23 mouse cellular contexts compared by ENCODE assay signal in genomic region chr4:32281306-32281705, GRCm38 (mm10). TPM values are rescaled to one million over a fixed set of nuclear protein-coding genes. Genes with fewer than 3 reads are reported as not detected.
DNase-seq lines count a peak whose midpoint lies in the region; ATAC-seq and TF ChIP-seq lines count a peak whose summit lies in the region.
"Had no signal": no experiment of that assay in that cellular context is flagged by ENCODE, and none has a peak within 500 bp of the region (broad histone marks: within the 10 kb centered on the region; RNA-seq: fewer than 3 reads in every experiment).

No protein-coding gene starts in this region.

- no peak for TF ChIP-seq POLR2A in spleen, adult 2 months (IDR thresholded peaks at IDR 0.05; ENCODE audit: low read depth, low read length)

- H3K4me3 ChIP-seq in spleen, adult 2 months (ENCODE audit: extremely low read depth, insufficient read depth, insufficient read length): peak overlapping the region; percentile 22
- no peak overlapping the region for H3K4me3 ChIP-seq in midbrain, embryonic 15.5 days
- H3K4me3 ChIP-seq: forebrain, embryonic 13.5 days; intestine, embryonic 15.5 days; liver, embryonic 12.5 days; midbrain, embryonic 13.5 days had no signal

- no peak overlapping the region for H3K9ac ChIP-seq in midbrain, embryonic 15.5 days
- H3K9ac ChIP-seq: forebrain, embryonic 13.5 days; intestine, embryonic 15.5 days; liver, embryonic 12.5 days; liver, postnatal 0 days; midbrain, embryonic 13.5 days had no signal

- no peak overlapping the region for H3K4me2 ChIP-seq in midbrain, embryonic 15.5 days
- H3K4me2 ChIP-seq: forebrain, embryonic 13.5 days; intestine, embryonic 15.5 days; liver, embryonic 12.5 days; midbrain, embryonic 13.5 days had no signal

- TF ChIP-seq CTCF in spleen, adult 2 months (IDR thresholded peaks at IDR 0.05; ENCODE audit: extremely low read depth, insufficient read depth, insufficient read length, insufficient replicate concordance): no peak

- no peaks in the 10 kb centered on the region for H3K27me3 ChIP-seq in spleen, adult 2 months (ENCODE audit: control insufficient read depth, insufficient read depth, low read length)
- no peaks in the 10 kb centered on the region for H3K27me3 ChIP-seq in midbrain, embryonic 15.5 days (replicated peaks)
- H3K27me3 ChIP-seq: forebrain, embryonic 13.5 days; intestine, embryonic 15.5 days; liver, embryonic 12.5 days; midbrain, embryonic 13.5 days; Patski had no signal

- peak; percentile 36 for ATAC-seq in CD4-positive, CD25-positive, alpha-beta regulatory T cell, adult 4 months
- 0 out of 2 replicates have a peak, but pooled peaks have one; percentile 16 for ATAC-seq in common myeloid progenitor, adult 5-6 weeks (replicated peaks; ENCODE audit: low read depth, poor library complexity, severe bottlenecking)
- no peak for ATAC-seq in midbrain, embryonic 15.5 days (replicated peaks)
- ATAC-seq: forebrain, embryonic 13.5 days; hindbrain, embryonic 16.5 days; intestine, embryonic 15.5 days; liver, embryonic 12.5 days; liver, postnatal 0 days; midbrain, embryonic 13.5 days; Patski had no signal

- H3K9me3 ChIP-seq in midbrain, embryonic 15.5 days: no peaks in the 10 kb centered on the region
- H3K9me3 ChIP-seq: forebrain, embryonic 13.5 days; intestine, embryonic 15.5 days; liver, embryonic 12.5 days; midbrain, embryonic 13.5 days had no signal

- no peak for DNase-seq in spleen, adult 2 months (ENCODE audit: low read depth in 1 of 2, low spot score in 2 of 2)
- no peak for DNase-seq in spleen, postnatal 14 days (ENCODE audit: low spot score in 2 of 2)
- DNase-seq in naive thymus-derived CD4-positive, alpha-beta T cell, adult 2 months (ENCODE audit: low read depth): peak; percentile 54
- no peak for DNase-seq in layer of hippocampus, postnatal 10 days (ENCODE audit: low spot score in 2 of 2)
- DNase-seq: adrenal gland, postnatal 36 days; cerebellum, adult 2 months; cerebellum, postnatal 14 days; gastrocnemius, postnatal 14 days; kidney, adult 2 months; liver, postnatal 0 days; lung, postnatal 4 days; right cerebral cortex, postnatal 25 days had no signal

- peak overlapping the region; percentile 66 for H3K27ac ChIP-seq in spleen, adult 2 months (ENCODE audit: insufficient read depth, low read length)
- no peak overlapping the region for H3K27ac ChIP-seq in midbrain, embryonic 15.5 days
- H3K27ac ChIP-seq: forebrain, embryonic 13.5 days; intestine, embryonic 15.5 days; kidney, postnatal 0 days; liver, embryonic 12.5 days; midbrain, embryonic 13.5 days had no signal

- 39% methylated on average over 6 of the region's 6 CpGs for WGBS in spleen, adult 2 months
- 82% methylated on average over 6 of the region's 6 CpGs for WGBS in midbrain, embryonic 15.5 days

- H3K36me3 ChIP-seq in spleen, adult 2 months (ENCODE audit: control insufficient read depth, insufficient read depth, low read length): no peaks in the 10 kb centered on the region
- H3K36me3 ChIP-seq in midbrain, embryonic 15.5 days (replicated peaks): no peaks in the 10 kb centered on the region
- H3K36me3 ChIP-seq: intestine, embryonic 15.5 days; liver, embryonic 12.5 days; midbrain, embryonic 13.5 days had no signal

- H3K4me1 ChIP-seq in spleen, adult 2 months (ENCODE audit: control insufficient read depth, insufficient read depth, insufficient read length): peaks cover 12% of the 10 kb centered on the region; the same call in 1 of the 2 replicates
- H3K4me1 ChIP-seq in midbrain, embryonic 15.5 days: no peaks in the 10 kb centered on the region
- H3K4me1 ChIP-seq: intestine, embryonic 15.5 days; liver, embryonic 12.5 days had no signal

RNA-seq across cellular contexts. Expression of gene Bach2, which starts 42.7 kb away (rescaled TPM):
- 14.1 and 16.5 TPM in 2 replicates for polyA plus RNA-seq in spleen, adult 2 months (2012; rRNA removed)
- 10 to 100 TPM; 21.5 to 23.6 TPM for polyA plus RNA-seq in CD4-positive, CD25-positive, alpha-beta regulatory T cell, adult 4 months (2017; shearing (Covaris generic))
- total RNA-seq in common myeloid progenitor, adult 5-6 weeks (2017): 1.6 and 8.9 TPM in 2 replicates
- 10 to 100 TPM; 23.8 to 29.4 TPM for total RNA-seq in layer of hippocampus, postnatal 10 days (2021)
- 22.3 and 25.3 TPM in 2 replicates for polyA plus RNA-seq in midbrain, embryonic 15.5 days (2015; fragmentation: Nextera tagmentation; extraction: Ambion mirVana)
- total RNA-seq: MEL had no signal
